Comparison of ENCODE assay signal across 21 mouse cellular contexts in the genomic region with DNA sequence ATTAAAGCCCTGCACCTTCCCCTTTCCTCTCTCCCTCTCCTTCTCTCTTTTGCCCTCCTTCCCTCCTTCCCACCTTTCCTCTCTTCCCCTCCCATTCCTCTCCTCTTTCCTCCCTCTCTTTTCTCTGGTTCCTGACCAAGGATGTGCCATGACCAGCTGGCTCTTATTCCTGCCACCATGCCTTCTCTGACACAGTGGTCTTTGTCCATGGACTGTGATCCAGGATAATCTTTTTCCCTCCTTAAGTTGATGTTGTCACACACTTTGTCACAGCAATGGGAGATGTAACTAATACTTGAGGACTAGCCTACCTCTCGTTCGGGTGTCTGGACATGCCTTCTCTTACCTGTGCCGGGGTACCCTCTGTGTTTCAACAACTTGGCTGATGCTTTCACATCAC.
"Had no signal": no experiment of that assay in that cellular context is flagged by ENCODE, and none has a peak within 500 bp of the region (broad histone marks: within the 10 kb centered on the region; RNA-seq: fewer than 3 reads in every experiment).

No protein-coding gene starts in this region.

- H3K4me2 ChIP-seq: intestine, embryonic 15.5 days; kidney, embryonic 15.5 days; limb, embryonic 12.5 days; limb, embryonic 15.5 days; liver, embryonic 11.5 days; midbrain, embryonic 12.5 days; midbrain, embryonic 15.5 days; neural tube, embryonic 13.5 days had no signal

- H3K27ac ChIP-seq: intestine, embryonic 15.5 days; kidney, embryonic 15.5 days; limb, embryonic 12.5 days; limb, embryonic 15.5 days; liver, embryonic 14.5 days; midbrain, embryonic 12.5 days; midbrain, embryonic 15.5 days; neural tube, embryonic 13.5 days had no signal

- H3K4me3 ChIP-seq: intestine, embryonic 15.5 days; kidney, embryonic 15.5 days; limb, embryonic 12.5 days; limb, embryonic 15.5 days; midbrain, embryonic 12.5 days; midbrain, embryonic 15.5 days; myocyte; neural tube, embryonic 13.5 days had no signal

- H3K9ac ChIP-seq: intestine, embryonic 15.5 days; kidney, embryonic 15.5 days; limb, embryonic 12.5 days; limb, embryonic 15.5 days; liver, embryonic 14.5 days; liver, postnatal 0 days; midbrain, embryonic 12.5 days; midbrain, embryonic 15.5 days; neural tube, embryonic 13.5 days had no signal

- ATAC-seq: intestine, embryonic 15.5 days; liver, postnatal 0 days; midbrain, embryonic 15.5 days had no signal

- H3K4me1 ChIP-seq: intestine, embryonic 15.5 days; kidney, embryonic 15.5 days; limb, embryonic 12.5 days; limb, embryonic 15.5 days; midbrain, embryonic 12.5 days; midbrain, embryonic 15.5 days; neural tube, embryonic 13.5 days had no signal

- H3K9me3 ChIP-seq: intestine, embryonic 15.5 days; kidney, embryonic 15.5 days; limb, embryonic 15.5 days; midbrain, embryonic 12.5 days; midbrain, embryonic 15.5 days; neural tube, embryonic 13.5 days had no signal

- H3K27me3 ChIP-seq: intestine, embryonic 15.5 days; kidney, embryonic 15.5 days; limb, embryonic 12.5 days; limb, embryonic 15.5 days; midbrain, embryonic 12.5 days; midbrain, embryonic 15.5 days; neural tube, embryonic 13.5 days had no signal

- DNase-seq: kidney, adult 11 months; kidney, adult 8-10 months; kidney, postnatal 10 days; kidney, postnatal 36 days; left cerebral cortex, postnatal 4 days; liver, postnatal 0 days; retina, postnatal 1 day; right cerebral cortex, postnatal 25 days; thymus, adult 18-20 months; thymus, postnatal 14 days; thymus, postnatal 4 days had no signal

- H3K36me3 ChIP-seq: intestine, embryonic 15.5 days; kidney, embryonic 15.5 days; limb, embryonic 12.5 days; limb, embryonic 15.5 days; midbrain, embryonic 12.5 days; midbrain, embryonic 15.5 days; neural tube, embryonic 13.5 days had no signal
